8 mouse cellular contexts compared by ENCODE assay signal in genomic region chr7:99483271-99483923, GRCm38 (mm10). TPM values are rescaled to one million over a fixed set of nuclear protein-coding genes. Genes with fewer than 3 reads are reported as not detected.
DNase-seq lines count a peak whose midpoint lies in the region; ATAC-seq and TF ChIP-seq lines count a peak whose summit lies in the region.

TSS of gene Rps3 (minus strand) at chr7:99483738.

- peak within 1 kb of the TSS; percentile 77 for H3K9ac ChIP-seq in embryonic facial prominence, embryonic 15.5 days
- peak within 1 kb of the TSS; percentile 95 for H3K9ac ChIP-seq in limb, embryonic 14.5 days (ENCODE audit: low read depth, low read length, severe bottlenecking)
- peak within 1 kb of the TSS; percentile 78 for H3K9ac ChIP-seq in midbrain, postnatal 0 days (replicated peaks; ENCODE audit: low read length, poor library complexity, severe bottlenecking)

- WGBS in bone marrow, adult 2 months, result under 1% methylated on average over 45 of the region's 45 CpGs
- under 1% methylated on average over 45 of the region's 45 CpGs for WGBS in embryonic facial prominence, embryonic 15.5 days
- WGBS in limb, embryonic 14.5 days, result under 1% methylated on average over 40 of the region's 45 CpGs
- WGBS in midbrain, postnatal 0 days, result under 1% methylated on average over 44 of the region's 45 CpGs

- H3K36me3 ChIP-seq in embryonic facial prominence, embryonic 15.5 days, result peaks cover 37% of the 10 kb centered on the region
- peaks cover 40% of the 10 kb centered on the region for H3K36me3 ChIP-seq in limb, embryonic 14.5 days (ENCODE audit: control insufficient read depth, insufficient read depth, low read length)
- H3K36me3 ChIP-seq in midbrain, postnatal 0 days (ENCODE audit: insufficient read depth, low read length), result peaks cover 36% of the 10 kb centered on the region

- H3K4me3 ChIP-seq in bone marrow, adult 2 months (replicated peaks; ENCODE audit: control insufficient read depth, low read depth, low read length), result peak within 1 kb of the TSS; percentile 95
- peak within 1 kb of the TSS; percentile 70 for H3K4me3 ChIP-seq in embryonic facial prominence, embryonic 15.5 days (replicated peaks)
- peak within 1 kb of the TSS; percentile 89 for H3K4me3 ChIP-seq in limb, embryonic 14.5 days (replicated peaks; ENCODE audit: low read length)
- H3K4me3 ChIP-seq in midbrain, postnatal 0 days (ENCODE audit: low read depth, low read length), result peak within 1 kb of the TSS; percentile 58

- no peaks in the 10 kb centered on the region for H3K9me3 ChIP-seq in embryonic facial prominence, embryonic 15.5 days (replicated peaks)
- no peaks in the 10 kb centered on the region for H3K9me3 ChIP-seq in limb, embryonic 14.5 days (ENCODE audit: control insufficient read depth, low read length)
- no peaks in the 10 kb centered on the region for H3K9me3 ChIP-seq in midbrain, postnatal 0 days (ENCODE audit: low read length)

- peaks cover 2% of the 10 kb centered on the region for H3K4me1 ChIP-seq in bone marrow, adult 2 months (ENCODE audit: control insufficient read depth, insufficient read depth, low read length)
- peaks cover 37% of the 10 kb centered on the region for H3K4me1 ChIP-seq in embryonic facial prominence, embryonic 15.5 days
- H3K4me1 ChIP-seq in limb, embryonic 14.5 days (ENCODE audit: control insufficient read depth, insufficient read depth, low read length), result peaks cover 16% of the 10 kb centered on the region
- H3K4me1 ChIP-seq in midbrain, postnatal 0 days (ENCODE audit: insufficient read depth, low read length), result peaks cover 7% of the 10 kb centered on the region

- H3K4me2 ChIP-seq in embryonic facial prominence, embryonic 15.5 days (replicated peaks), result peak within 1 kb of the TSS; percentile 80
- H3K4me2 ChIP-seq in limb, embryonic 14.5 days (replicated peaks; ENCODE audit: low read depth, low read length, severe bottlenecking), result peak within 1 kb of the TSS; percentile 75
- H3K4me2 ChIP-seq in midbrain, postnatal 0 days (ENCODE audit: low read depth, low read length, poor library complexity, severe bottlenecking), result peak within 1 kb of the TSS; percentile 91

- peak; percentile 99 for DNase-seq in 416B (ENCODE audit: low read depth)
- DNase-seq in heart, adult 8-10 months (ENCODE audit: low spot score), result peak; percentile 96
- peak; percentile 98 for DNase-seq in kidney, adult 9 months
- peak; percentile 98 for DNase-seq in limb, embryonic 14.5 days (ENCODE audit: low spot score)
- DNase-seq in midbrain, postnatal 0 days (ENCODE audit: low spot score), result peak; percentile 99
- DNase-seq in spleen, postnatal 14 days (ENCODE audit: low spot score in 2 of 2), result peak; percentile 84 to 88

- ATAC-seq in embryonic facial prominence, embryonic 15.5 days (ENCODE audit: insufficient number of reproducible peaks, low FRiP score, low TSS enrichment, low read depth), result peak; percentile 95
- ATAC-seq in limb, embryonic 14.5 days (ENCODE audit: low FRiP score, low read depth), result peak; percentile 97
- peak; percentile 96 for ATAC-seq in midbrain, postnatal 0 days (ENCODE audit: low FRiP score)

- H3K27ac ChIP-seq in bone marrow, adult 2 months (ENCODE audit: control insufficient read depth, insufficient read depth, low read depth, low read length, poor library complexity), result peak within 1 kb of the TSS; percentile 52
- H3K27ac ChIP-seq in embryonic facial prominence, embryonic 15.5 days (replicated peaks), result peak within 1 kb of the TSS; percentile 93
- peak within 1 kb of the TSS; percentile 84 for H3K27ac ChIP-seq in limb, embryonic 14.5 days (replicated peaks; ENCODE audit: low read depth, low read length)
- H3K27ac ChIP-seq in midbrain, postnatal 0 days (ENCODE audit: low read depth, low read length), result peak within 1 kb of the TSS; percentile 88

- TF ChIP-seq CTCF in bone marrow, adult 2 months (IDR thresholded peaks at IDR 0.05; ENCODE audit: control insufficient read depth, insufficient read depth, low read length), result no peak
- no peak for TF ChIP-seq CTCF in midbrain, postnatal 0 days (IDR thresholded peaks at IDR 0.05)

- peaks cover 8% of the 10 kb centered on the region; the same call in 1 of the 2 replicates for H3K27me3 ChIP-seq in embryonic facial prominence, embryonic 15.5 days
- no peaks in the 10 kb centered on the region for H3K27me3 ChIP-seq in limb, embryonic 14.5 days (ENCODE audit: control insufficient read depth, insufficient read depth, low read length)
- H3K27me3 ChIP-seq in midbrain, postnatal 0 days (ENCODE audit: insufficient read depth, low read length), result no peaks in the 10 kb centered on the region; the same call in 1 of the 2 replicates

- TF ChIP-seq POLR2A in bone marrow, adult 2 months (IDR thresholded peaks at IDR 0.05; ENCODE audit: borderline replicate concordance, control insufficient read depth, low read depth, low read length), result peak; percentile 91; the same call in 1 of the 2 replicates
- peak; percentile 97; the same call in 1 of the 2 replicates for TF ChIP-seq POLR2A in limb, embryonic 14.5 days (IDR thresholded peaks at IDR 0.05; ENCODE audit: borderline replicate concordance, extremely low read depth, insufficient read depth, insufficient read length)

RNA-seq across cellular contexts. Expression of gene Rps3, which starts in this region (rescaled TPM):
- 490 and 757 TPM in 2 replicates for polyA plus RNA-seq in bone marrow, adult 2 months (2011; ENCODE audit: insufficient read depth, insufficient read length, low replicate concordance, missing spikeins)
- 746 and 790 TPM in 2 replicates for polyA plus RNA-seq in embryonic facial prominence, embryonic 15.5 days (2015; fragmentation: Nextera tagmentation; extraction: Ambion mirVana)
- total RNA-seq in heart, adult 8-10 months (2022), result 100 to 1,000 TPM; 305 to 381 (median 333) TPM
- polyA plus RNA-seq in limb, embryonic 14.5 days (2012; rRNA removed), result 1,060 and 1,221 TPM in 2 replicates
- 903 and 945 TPM in 2 replicates for polyA plus RNA-seq in limb, embryonic 14.5 days (2014; fragmentation: Nextera tagmentation; extraction: Ambion mirVana)
- 440 and 661 TPM in 2 replicates for total RNA-seq in midbrain, postnatal 0 days (2014; rRNA removed)
- 440 and 453 TPM in 2 replicates for polyA plus RNA-seq in midbrain, postnatal 0 days (2015; fragmentation: Nextera tagmentation; extraction: Ambion mirVana)

Comparison
In these comparisons a context has a peak if more than half of its experiments do, and no peak if none do; other contexts are left out.
1. Peak in every context shown above with its lines: DNase-seq, ATAC-seq, H3K4me3 ChIP-seq and H3K27ac ChIP-seq.